Mouse (Mus musculus): ENCODE measurements at regions not wholly inside any gene's neighbourhood (a gene's known extent, or its start where the extent isn't known, plus 50 kb on each side); places are given as distances from the start of the nearest gene placed in this dataset. TPM values are rescaled to one million over a fixed set of nuclear protein-coding genes. Genes with fewer than 3 reads are reported as not detected.

GRCm38 (mm10) chr15:22351502-22351901, 197.3 kb upstream of the Cdh18 start:
- Histone ChIP-seq H3K4me1 (ENCODE audit: insufficient read depth, low read length) (no peaks in the 10 kb centered on the region), H3K4me2 (ENCODE audit: low read depth, low read length, poor library complexity, severe bottlenecking) (no peak overlapping the region)
- ATAC-seq (ENCODE audit: low FRiP score), result no peak

More at GRCm38 (mm10) chr15:22351502-22351901, 197.3 kb upstream of the Cdh18 start:
- TF ChIP-seq CTCF (IDR thresholded peaks at IDR 0.05), result no peak
- DNase-seq (ENCODE audit: low spot score), result no peak
- Histone ChIP-seq H3K9me3 (ENCODE audit: low read length) (no peaks in the 10 kb centered on the region), H3K27me3 (ENCODE audit: insufficient read depth, low read length) (no peaks in the 10 kb centered on the region), H3K4me3 (ENCODE audit: low read depth, low read length) (no peak overlapping the region), H3K36me3 (ENCODE audit: insufficient read depth, low read length) (no peaks in the 10 kb centered on the region), H3K27ac (ENCODE audit: low read depth, low read length) (no peak overlapping the region), H3K9ac (replicated peaks; ENCODE audit: low read length, poor library complexity, severe bottlenecking) (no peak overlapping the region)
- 91% methylated on average over 1 of the region's 1 CpGs for WGBS

Small RNAs in the stretch of these regions (microRNA-seq; reads per million reads assigned to microRNA genes)
- not detected for gene Gm27525 (ENCODE audit: borderline number of aligned reads)
